Mouse (Mus musculus): ENCODE results near the gene Platr17.

- TF ChIP-seq CTCF (IDR thresholded peaks at IDR 0.05; ENCODE audit: low read depth, low read length): no peak
- no peak for TF ChIP-seq POLR2A (IDR thresholded peaks at IDR 0.05; ENCODE audit: extremely low read depth, insufficient read depth, low read length)
These were observed 8.3 kb downstream of the Platr17 start for GRCm38 (mm10) chr17:33913264-33913663.
